Mouse (Mus musculus) embryonic facial prominence, embryonic 10.5 days (tissue): ENCODE measurements at regions not wholly inside any gene's neighbourhood (a gene's known extent, or its start where the extent isn't known, plus 50 kb on each side); places are given as distances from the start of the nearest gene placed in this dataset.

ENCODE experiments used
- DNase-seq: peaks from one replicate; pipeline ENCODE4 v3.0.0-alpha.2; 2017; ENCODE audit warnings: low spot score
- H3K27ac ChIP-seq: fragments of 300-500 bp; sonication (generic); replicated peaks from 2 replicates; pipeline ENCODE4 v1.5.1; 2016; ENCODE audit warnings: mild to moderate bottlenecking
- H3K27me3 ChIP-seq: fragments of 300-500 bp; sonication (generic); replicated peaks from 2 replicates; pipeline ENCODE4 v1.6.1; 2016; ENCODE audit warnings: low read depth, mild to moderate bottlenecking; ENCODE audit not compliant: poor library complexity, severe bottlenecking
- H3K36me3 ChIP-seq: fragments of 300-500 bp; sonication (generic); replicated peaks from 2 replicates; pipeline ENCODE4 v1.6.1; 2016; ENCODE audit warnings: mild to moderate bottlenecking, moderate library complexity
- H3K4me1 ChIP-seq: fragments of 300-500 bp; sonication (generic); 2 replicates; pipeline ENCODE4 v1.6.1; 2016
- H3K4me3 ChIP-seq: fragments of 300-500 bp; sonication (generic); 2 replicates; pipeline ENCODE4 v1.5.1; 2016; ENCODE audit warnings: mild to moderate bottlenecking, moderate library complexity
- H3K9me3 ChIP-seq: fragments of 300-500 bp; sonication (generic); 2 replicates; pipeline ENCODE4 v1.6.1; 2016; ENCODE audit warnings: mild to moderate bottlenecking
- WGBS: fragments of 180-500 bp; shearing (Covaris S2); methylation state at CpG from one replicate; pipeline ENCODE4 v1.1.7; 2016; 5-methylcytosine and 5-hydroxymethylcytosine counted together

GRCm38 (mm10) chr16:39102151-39102550, 209.7 kb downstream of the Igsf11 start:
- no peak overlapping the region for H3K27ac ChIP-seq
- H3K4me3 ChIP-seq, result no peak overlapping the region
- H3K9me3 ChIP-seq, result no peaks in the 10 kb centered on the region
- no peaks in the 10 kb centered on the region for H3K4me1 ChIP-seq
- 51% methylated on average over 6 of the region's 6 CpGs for WGBS
- no peaks in the 10 kb centered on the region for H3K27me3 ChIP-seq
- H3K36me3 ChIP-seq, result no peaks in the 10 kb centered on the region
- DNase-seq, result no peak

DNA sequence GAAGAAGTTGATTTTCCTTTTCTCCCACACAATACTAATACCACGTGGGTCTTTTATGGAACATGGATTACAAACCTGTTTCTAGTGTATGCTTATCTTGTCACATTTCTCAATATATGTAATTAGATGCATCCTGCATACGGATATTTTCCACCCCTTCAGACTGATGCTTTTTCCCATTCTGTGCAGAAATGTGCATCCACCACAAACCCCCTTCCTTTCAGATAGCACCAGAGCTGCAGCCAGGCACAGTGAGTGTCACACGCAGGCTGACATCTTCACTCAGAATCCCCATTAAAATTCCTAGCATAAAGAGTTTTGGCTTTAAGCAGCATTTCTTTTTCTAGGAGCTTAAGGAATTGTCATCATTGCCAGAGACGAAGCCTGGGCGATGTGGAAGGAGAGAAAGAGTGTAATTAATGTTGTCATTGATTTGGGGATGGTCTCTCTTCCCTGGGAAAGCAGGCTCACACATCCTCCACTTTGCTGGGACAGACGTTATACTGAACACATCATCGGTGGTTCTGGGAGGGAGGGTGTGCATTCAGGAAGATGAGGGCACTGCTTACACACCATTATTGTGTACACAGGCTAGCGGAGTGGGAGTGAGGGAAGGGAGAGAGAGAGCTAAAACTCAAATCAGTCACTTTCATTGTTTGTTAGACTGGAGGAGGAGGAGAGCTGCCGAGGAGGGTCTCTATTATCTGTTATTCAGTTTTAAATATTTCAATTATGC, 211.1 kb downstream of the Igsf11 start:
- 73% methylated on average over 9 of the region's 9 CpGs for WGBS
- no peak overlapping the region for H3K27ac ChIP-seq
- no peaks in the 10 kb centered on the region for H3K36me3 ChIP-seq
- no peaks in the 10 kb centered on the region for H3K4me1 ChIP-seq
- no peak for DNase-seq
- H3K4me3 ChIP-seq, result no peak overlapping the region
- no peaks in the 10 kb centered on the region for H3K27me3 ChIP-seq
- no peaks in the 10 kb centered on the region for H3K9me3 ChIP-seq

DNA sequence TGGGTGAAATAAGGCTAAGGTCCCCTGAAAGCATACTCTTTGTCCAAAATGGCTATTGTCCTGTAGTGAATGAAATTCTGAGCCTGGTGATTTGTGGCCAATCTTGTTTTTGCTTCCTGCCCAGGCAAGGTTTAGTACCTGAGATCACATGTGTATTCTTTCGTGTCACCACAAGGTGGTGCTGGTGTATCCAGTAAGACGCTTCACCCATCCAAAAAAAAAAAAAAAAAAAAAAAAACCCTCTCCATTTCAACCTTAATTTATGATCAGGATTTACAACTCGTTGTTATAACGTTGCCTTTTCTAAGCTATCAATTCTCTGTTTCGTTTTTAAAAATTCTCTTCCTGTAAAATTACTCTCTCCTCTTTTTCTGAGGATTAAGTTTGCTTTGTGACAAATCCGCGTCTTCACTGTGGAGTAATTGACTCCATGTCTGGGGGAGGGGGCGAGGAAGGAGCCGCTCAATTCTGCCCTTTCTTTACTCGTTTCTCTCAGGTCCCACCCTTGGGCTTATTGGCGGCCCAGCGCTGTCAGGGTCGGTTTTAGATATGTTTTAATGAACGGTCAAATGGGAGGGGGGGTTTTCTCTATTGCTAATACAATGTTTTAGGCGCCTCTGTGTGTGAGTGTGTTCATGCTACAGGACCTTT, 217.0 kb downstream of the Igsf11 start:
- H3K27me3 ChIP-seq, result no peaks in the 10 kb centered on the region
- H3K4me3 ChIP-seq, result peak overlapping the region; percentile 46
- DNase-seq, result peak; percentile 53
- 30% methylated on average over 15 of the region's 15 CpGs for whole genome bisulfite sequencing
- H3K9me3 ChIP-seq, result no peaks in the 10 kb centered on the region
- no peaks in the 10 kb centered on the region for H3K36me3 ChIP-seq
- peaks cover 6% of the 10 kb centered on the region; the same call in 1 of the 2 replicates for H3K4me1 ChIP-seq
- H3K27ac ChIP-seq, result no peak overlapping the region; the same call in 1 of the 2 replicates

DNA sequence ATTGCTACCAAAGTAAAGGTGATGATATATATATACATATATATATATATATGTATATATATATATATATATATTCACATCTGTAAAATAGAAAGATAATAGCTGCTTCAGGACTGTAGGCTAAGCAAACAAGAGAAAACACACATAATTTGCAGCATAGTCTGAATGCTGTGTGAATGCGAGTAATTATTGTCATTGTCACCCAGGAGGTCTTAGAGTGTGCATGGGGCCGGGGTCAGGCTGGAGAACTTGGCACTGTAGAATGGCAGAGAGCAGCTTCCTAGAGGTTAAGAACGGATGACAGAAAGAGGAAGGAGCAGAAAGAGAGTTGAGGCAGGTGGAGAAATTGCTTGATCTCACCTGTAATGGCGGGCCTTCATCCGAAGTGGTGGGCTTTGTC, 217.6 kb downstream of the Igsf11 start:
- 85% methylated on average over 5 of the region's 5 CpGs for WGBS
- no peak for DNase-seq
- H3K27ac ChIP-seq, result no peak overlapping the region

DNA sequence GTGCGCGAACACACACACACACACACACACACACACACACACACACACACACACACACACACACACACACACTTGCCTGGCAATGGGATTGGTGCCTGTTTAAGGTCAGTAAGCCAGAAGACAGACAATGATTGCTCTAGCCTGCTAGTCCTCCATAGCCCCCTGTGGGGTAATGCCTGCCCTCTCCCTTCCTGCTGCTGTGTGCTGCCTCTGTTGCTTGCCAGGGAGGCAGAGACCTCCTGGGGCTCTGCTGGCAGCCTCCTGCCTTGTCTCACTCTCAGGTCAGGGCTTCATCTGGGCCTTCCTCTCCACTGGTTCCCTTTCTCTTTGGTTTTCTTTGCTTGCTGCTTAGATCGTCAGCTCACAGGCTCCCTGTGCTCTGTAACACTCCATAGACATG, 225.6 kb downstream of the Igsf11 start:
- Histone ChIP-seq H3K4me1 (peaks cover 49% of the 10 kb centered on the region), H3K27ac (peak overlapping the region; percentile 26; the same call in 1 of the 2 replicates), H3K27me3 (no peaks in the 10 kb centered on the region), H3K36me3 (no peaks in the 10 kb centered on the region), H3K9me3 (no peaks in the 10 kb centered on the region), H3K4me3 (no peak overlapping the region)
- WGBS, result 78% methylated on average over 3 of the region's 3 CpGs
- DNase-seq, result no peak

More for the DNA sequence above, 217.6 kb downstream of the Igsf11 start:
- Histone ChIP-seq H3K4me3 (no peak overlapping the region), H3K36me3 (no peaks in the 10 kb centered on the region), H3K27me3 (no peaks in the 10 kb centered on the region), H3K4me1 (peaks cover 8% of the 10 kb centered on the region; the same call in 1 of the 2 replicates), H3K9me3 (no peaks in the 10 kb centered on the region)

- Histone ChIP-seq H3K27me3 (no peaks in the 10 kb centered on the region), H3K4me3 (no peak overlapping the region), H3K27ac (no peak overlapping the region), H3K4me1 (peaks cover 53% of the 10 kb centered on the region), H3K9me3 (no peaks in the 10 kb centered on the region), H3K36me3 (no peaks in the 10 kb centered on the region)
- no peak for DNase-seq
- WGBS, result 42% methylated on average over 4 of the region's 4 CpGs
Measured at GRCm38 (mm10) chr16:39119811-39120210, 227.3 kb downstream of the Igsf11 start.

DNA sequence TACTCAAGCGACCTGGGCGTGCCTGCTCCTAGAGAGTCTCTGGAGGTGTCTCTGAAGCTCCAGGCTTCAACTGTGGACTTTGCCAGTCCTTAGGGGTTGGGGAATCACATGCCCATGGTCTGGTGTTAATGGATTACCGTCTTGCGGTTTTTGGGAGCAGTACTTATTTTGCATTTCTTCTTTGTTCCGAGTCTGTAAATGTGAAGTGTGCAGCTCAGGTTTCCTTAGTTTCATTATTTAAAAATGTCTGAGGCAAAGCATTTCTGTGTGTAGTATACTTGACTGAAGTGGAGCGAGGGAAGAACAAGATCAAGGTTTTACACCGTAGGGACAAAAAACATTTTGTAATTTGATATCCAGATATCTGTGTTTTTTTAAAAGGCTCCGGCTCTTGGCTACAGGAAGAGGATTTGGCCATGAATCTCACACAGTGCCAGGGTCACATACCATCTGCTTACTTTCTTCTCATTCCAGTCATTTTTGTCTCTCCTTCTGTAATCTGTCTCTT, 231.0 kb downstream of the Igsf11 start:
- WGBS, result 62% methylated on average over 8 of the region's 8 CpGs
- H3K9me3 ChIP-seq, result no peaks in the 10 kb centered on the region
- H3K4me1 ChIP-seq, result peaks cover 44% of the 10 kb centered on the region
- peak overlapping the region; percentile 51; the same call in 1 of the 2 replicates for H3K27ac ChIP-seq
- no peaks in the 10 kb centered on the region for H3K36me3 ChIP-seq
- no peak for DNase-seq
- no peak overlapping the region for H3K4me3 ChIP-seq
- H3K27me3 ChIP-seq, result no peaks in the 10 kb centered on the region

- Histone ChIP-seq H3K4me3 (no peak overlapping the region), H3K27ac (no peak overlapping the region), H3K27me3 (no peaks in the 10 kb centered on the region), H3K36me3 (no peaks in the 10 kb centered on the region), H3K4me1 (no peaks in the 10 kb centered on the region), H3K9me3 (no peaks in the 10 kb centered on the region)
- WGBS, result 81% methylated on average over 2 of the region's 2 CpGs
- DNase-seq, result no peak
Measured at GRCm38 (mm10) chr16:39132459-39132858, 240.0 kb downstream of the Igsf11 start.

DNA sequence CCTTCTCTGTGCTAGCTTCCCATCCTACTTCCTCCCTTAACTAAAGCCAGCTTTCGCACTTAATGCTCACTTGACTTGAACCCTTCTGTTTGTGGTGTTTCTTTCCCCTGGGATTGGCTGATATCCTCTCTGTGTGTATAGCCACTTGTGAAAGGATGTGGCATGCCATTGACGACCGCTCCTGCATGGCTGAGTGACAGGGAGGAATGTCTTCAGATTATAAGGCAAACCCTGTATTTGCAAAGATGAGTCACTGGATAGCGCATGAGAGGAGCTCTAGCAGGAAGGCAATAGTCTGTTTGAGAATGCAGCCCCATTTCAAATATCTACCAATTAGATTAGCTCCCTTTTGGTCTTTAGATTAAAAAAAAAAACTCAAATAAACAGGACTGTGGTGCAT, 243.3 kb downstream of the Igsf11 start:
- Histone ChIP-seq H3K27me3 (no peaks in the 10 kb centered on the region), H3K4me1 (no peaks in the 10 kb centered on the region), H3K9me3 (no peaks in the 10 kb centered on the region), H3K36me3 (no peaks in the 10 kb centered on the region), H3K4me3 (no peak overlapping the region), H3K27ac (no peak overlapping the region)
- no peak for DNase-seq
- 49% methylated on average over 4 of the region's 4 CpGs for WGBS

DNA sequence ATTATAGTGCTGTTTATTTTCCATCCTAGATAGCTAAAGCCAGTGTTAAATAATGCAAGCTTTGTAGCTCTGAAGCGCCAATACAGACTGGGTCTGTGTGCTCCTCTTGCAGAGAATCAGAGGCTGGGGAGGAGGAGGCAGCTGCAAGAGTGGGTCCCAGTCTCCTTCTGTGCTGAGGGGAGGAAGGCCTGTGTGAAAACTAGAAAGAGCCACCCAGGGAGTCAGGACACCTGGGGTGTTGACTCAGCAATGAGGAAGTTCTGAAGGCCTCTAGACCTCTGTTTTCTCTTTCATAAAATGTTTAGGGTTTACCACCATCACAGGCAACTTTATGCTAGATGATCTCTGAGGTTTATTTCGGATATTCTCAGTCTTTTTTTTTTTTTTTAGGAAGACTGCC, 254.7 kb downstream of the Igsf11 start:
- Histone ChIP-seq H3K4me3 (no peak overlapping the region), H3K27me3 (no peaks in the 10 kb centered on the region), H3K9me3 (no peaks in the 10 kb centered on the region), H3K27ac (no peak overlapping the region), H3K36me3 (no peaks in the 10 kb centered on the region), H3K4me1 (no peaks in the 10 kb centered on the region; the same call in 1 of the 2 replicates)
- WGBS, result 47% methylated on average over 2 of the region's 2 CpGs
- no peak for DNase-seq

DNA sequence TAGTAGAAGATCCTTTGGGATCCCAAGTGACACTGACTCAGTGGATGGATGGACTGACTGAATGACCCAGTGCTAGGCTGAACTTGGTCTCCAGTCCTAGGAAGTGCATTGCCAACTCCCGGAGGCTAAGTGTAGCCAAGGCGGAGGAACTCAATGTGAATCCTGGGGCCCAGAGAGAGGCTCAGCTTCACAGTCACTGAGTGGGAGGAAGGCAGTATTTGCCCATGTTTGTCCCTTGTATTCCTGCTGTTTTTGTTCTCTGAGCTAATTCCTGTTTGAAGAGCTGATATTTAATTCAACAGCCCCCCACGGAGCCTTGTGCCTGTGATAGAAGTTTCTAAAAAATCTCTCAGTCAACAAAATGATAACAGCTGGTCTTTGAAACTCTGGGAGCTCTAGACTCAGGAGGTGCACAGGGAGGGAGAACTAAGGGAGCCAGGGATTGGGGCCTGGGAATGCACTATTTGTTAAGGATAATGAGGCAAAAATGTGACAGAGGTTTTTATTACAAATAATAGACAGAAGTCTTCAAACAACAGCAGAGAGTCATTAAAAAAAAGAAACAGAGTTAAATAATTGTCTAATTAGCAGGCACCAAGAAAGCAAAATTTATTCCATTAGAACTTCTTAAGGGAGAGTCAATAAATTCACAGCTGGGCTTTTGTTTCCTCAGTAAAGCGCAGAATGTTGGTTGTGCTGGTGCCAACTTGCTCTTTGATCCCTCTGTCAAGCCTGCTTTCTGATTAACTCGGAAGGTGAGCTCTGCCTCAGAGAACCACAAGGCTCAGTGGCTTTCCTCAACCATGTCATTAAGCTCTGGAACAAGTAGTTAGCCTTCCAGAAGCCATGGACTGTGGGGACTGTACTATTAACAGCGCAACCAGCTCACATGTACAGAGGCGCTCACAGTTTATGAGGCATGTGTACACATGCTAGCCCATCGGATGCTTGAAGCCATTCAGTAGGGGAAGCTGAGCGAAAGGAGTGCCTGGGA, 259.2 kb downstream of the Igsf11 start:
- DNase-seq, result no peak
- Histone ChIP-seq H3K4me3 (no peak overlapping the region), H3K27ac (no peak overlapping the region), H3K27me3 (no peaks in the 10 kb centered on the region), H3K36me3 (no peaks in the 10 kb centered on the region), H3K4me1 (no peaks in the 10 kb centered on the region; the same call in 1 of the 2 replicates), H3K9me3 (no peaks in the 10 kb centered on the region)
- 72% methylated on average over 9 of the region's 9 CpGs for WGBS

DNA sequence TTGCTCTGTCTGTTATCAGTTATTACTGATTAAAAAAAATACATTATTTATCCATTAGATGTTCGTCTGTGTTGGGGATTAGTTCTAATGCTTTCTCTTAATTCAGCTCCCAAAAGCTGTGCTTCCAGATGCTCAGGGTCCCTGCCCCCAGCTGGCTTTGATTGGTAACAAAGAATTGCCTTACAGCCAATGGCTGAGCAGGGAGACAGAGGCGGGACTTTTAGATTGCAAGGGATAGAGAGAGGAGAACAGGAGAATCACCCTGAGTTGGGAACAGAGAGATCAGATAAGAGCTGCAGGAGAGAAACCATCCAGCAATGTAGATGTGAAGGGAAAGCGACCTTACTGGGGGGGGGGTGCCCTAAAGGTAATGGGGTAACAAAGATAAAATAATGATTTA, 266.4 kb downstream of the Igsf11 start:
- Histone ChIP-seq H3K4me3 (no peak overlapping the region), H3K9me3 (no peaks in the 10 kb centered on the region), H3K36me3 (no peaks in the 10 kb centered on the region), H3K27ac (no peak overlapping the region), H3K27me3 (no peaks in the 10 kb centered on the region), H3K4me1 (no peaks in the 10 kb centered on the region)
- peak; percentile 17 for DNase-seq
- WGBS, result 29% methylated on average over 3 of the region's 3 CpGs
